ENCODE assay signal across 9 mouse cellular contexts in genomic region chr19:59588068-59588522, GRCm38 (mm10).
DNase-seq lines count a peak whose midpoint lies in the region; ATAC-seq lines count a peak whose summit lies in the region.
"Had no signal": no experiment of that assay in that cellular context is flagged by ENCODE, and none has a peak within 500 bp of the region (broad histone marks: within the 10 kb centered on the region; RNA-seq: fewer than 3 reads in every experiment).

No protein-coding gene starts in this region.

- H3K27me3 ChIP-seq in heart, embryonic 14.5 days (ENCODE audit: control insufficient read depth, insufficient read depth, low read length), result no peaks in the 10 kb centered on the region
- no peaks in the 10 kb centered on the region for H3K27me3 ChIP-seq in stomach, embryonic 16.5 days (ENCODE audit: control insufficient read depth, insufficient read depth, low read length)

- peak; percentile 85 for DNase-seq in MN1 (ENCODE audit: low spot score)
- DNase-seq in adrenal gland, postnatal 36 days, result peak; percentile 22 to 47
- peak; percentile 82 for DNase-seq in kidney, postnatal 10 days
- DNase-seq in lung, postnatal 4 days, result peak; percentile 45 to 68
- DNase-seq in thymus, postnatal 36 days, result no peak

- H3K4me2 ChIP-seq in heart, embryonic 14.5 days (ENCODE audit: low read length), result peak overlapping the region; percentile 64
- H3K4me2 ChIP-seq in stomach, embryonic 16.5 days (ENCODE audit: low read depth, low read length), result peak overlapping the region; percentile 28

- no peaks in the 10 kb centered on the region; a peak in 1 of 4 replicates for H3K4me1 ChIP-seq in heart, embryonic 14.5 days (ENCODE audit: control insufficient read depth in 2 of 2, insufficient read depth in 2 of 2, low read length in 2 of 2)
- no peaks in the 10 kb centered on the region for H3K4me1 ChIP-seq in stomach, embryonic 16.5 days (ENCODE audit: control insufficient read depth, insufficient read depth, low read length)

- 14% methylated on average over 17 of the region's 17 CpGs for WGBS in heart, embryonic 14.5 days
- 10% methylated on average over 17 of the region's 17 CpGs for WGBS in stomach, embryonic 16.5 days

- peak overlapping the region; percentile 29 to 37 for H3K4me3 ChIP-seq in heart, embryonic 14.5 days (ENCODE audit: control insufficient read depth in 1 of 2, insufficient read depth in 1 of 2, low read depth in 1 of 2, low read length in 2 of 2)
- peak overlapping the region; percentile 10 for H3K4me3 ChIP-seq in stomach, embryonic 16.5 days (replicated peaks; ENCODE audit: low read length)

- no peaks in the 10 kb centered on the region for H3K9me3 ChIP-seq in heart, embryonic 14.5 days (ENCODE audit: control insufficient read depth, low read length)
- no peaks in the 10 kb centered on the region for H3K9me3 ChIP-seq in stomach, embryonic 16.5 days (replicated peaks; ENCODE audit: control insufficient read depth, low read length)

- no peak for ATAC-seq in heart, embryonic 14.5 days (ENCODE audit: insufficient number of reproducible peaks, insufficient read depth, low FRiP score, low read depth)
- ATAC-seq in stomach, embryonic 16.5 days (ENCODE audit: insufficient read depth, low FRiP score), result peak; percentile 56
- no peak for ATAC-seq in CD4-positive, CD25-positive, alpha-beta regulatory T cell, adult 4 months

- no peaks in the 10 kb centered on the region for H3K36me3 ChIP-seq in heart, embryonic 14.5 days (ENCODE audit: control insufficient read depth, insufficient read depth, low read length)
- no peaks in the 10 kb centered on the region for H3K36me3 ChIP-seq in stomach, embryonic 16.5 days (ENCODE audit: control insufficient read depth, insufficient read depth, low read length)

- no peak overlapping the region for H3K27ac ChIP-seq in heart, embryonic 14.5 days (replicated peaks in 1 of 2; ENCODE audit: control insufficient read depth in 1 of 2, insufficient read depth in 1 of 2, low read depth in 2 of 2, low read length in 2 of 2)
- H3K27ac ChIP-seq in stomach, embryonic 16.5 days (ENCODE audit: low read length), result no peak overlapping the region
- H3K27ac ChIP-seq: liver, embryonic 14.5 days had no signal

- H3K9ac ChIP-seq in heart, embryonic 14.5 days (ENCODE audit: low read length), result no peak overlapping the region
- no peak overlapping the region for H3K9ac ChIP-seq in stomach, embryonic 16.5 days (ENCODE audit: low read length)
- H3K9ac ChIP-seq: liver, embryonic 14.5 days had no signal

Comparison
In these comparisons a context has a peak if more than half of its experiments do, and no peak if none do; other contexts are left out.
1. DNase-seq: peak in MN1 (single experiment), adrenal gland, postnatal 36 days (2 of 2), kidney, postnatal 10 days (single experiment) and lung, postnatal 4 days (2 of 2); none in thymus, postnatal 36 days (0 of 2).